Mouse (Mus musculus) E14TG2a.4 (cell line): ENCODE data around the gene U2surp.

ENCODE experiments used
- CTCF ChIP-seq: conservative IDR thresholded peaks from 2 replicates; pipeline ENCODE4 v1.5.1; 2014; ENCODE audit warnings: low read length
- POU5F1 ChIP-seq: IDR thresholded peaks from 2 replicates; pipeline ENCODE4 v1.6.1; 2014; ENCODE audit warnings: low read length, borderline replicate concordance

- TF ChIP-seq POU5F1 (no peak), CTCF (no peak)
These were observed 32.8 kb upstream of the U2surp start for GRCm38 (mm10) chr9:95544598-95544997.
